17 mouse cellular contexts compared by ENCODE assay signal in the genomic region with DNA sequence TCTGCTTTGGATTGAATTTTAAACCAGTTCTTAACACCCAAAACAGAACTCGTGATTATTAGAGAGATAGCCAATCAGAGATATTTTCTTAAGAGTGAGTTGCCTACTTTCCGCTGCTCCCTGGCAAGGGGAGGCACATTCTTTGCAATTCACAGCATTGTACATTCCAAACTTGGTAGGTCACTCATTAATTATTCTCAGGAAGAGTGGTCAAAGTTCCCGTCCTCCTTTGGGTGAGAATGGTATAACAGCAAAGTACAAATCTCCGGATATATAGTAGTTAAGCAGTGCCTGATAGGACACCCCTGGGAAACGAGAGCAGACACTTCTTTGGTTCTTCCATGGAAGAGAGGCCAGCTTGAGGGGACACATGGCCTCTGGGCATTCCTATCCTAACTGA.
DNase-seq lines count a peak whose midpoint lies in the region; ATAC-seq and TF ChIP-seq lines count a peak whose summit lies in the region.
"Had no signal": no experiment of that assay in that cellular context is flagged by ENCODE, and none has a peak within 500 bp of the region (broad histone marks: within the 10 kb centered on the region; RNA-seq: fewer than 3 reads in every experiment).

No protein-coding gene starts in this region.

- no peak for TF ChIP-seq CTCF in kidney, adult 2 months (conservative IDR thresholded peaks at IDR 0.05; ENCODE audit: insufficient read depth, insufficient read length, low read depth, low read length)
- no peak for TF ChIP-seq CTCF in gastrocnemius, adult 2 months (IDR thresholded peaks at IDR 0.05)
- no peak for TF ChIP-seq CTCF in thymus, adult 2 months (IDR thresholded peaks at IDR 0.05; ENCODE audit: borderline replicate concordance, control insufficient read depth, extremely low read depth, insufficient read depth, low read length, poor library complexity)

- no peak for TF ChIP-seq POLR2A in kidney, adult 2 months (IDR thresholded peaks at IDR 0.05; ENCODE audit: low read depth, low read length)
- no peak for TF ChIP-seq POLR2A in thymus, adult 2 months (IDR thresholded peaks at IDR 0.05; ENCODE audit: control insufficient read depth, extremely low read depth, insufficient read depth, low read length, poor library complexity)

- WGBS in kidney, adult 2 months = 18% methylated on average over 5 of the region's 5 CpGs
- WGBS in thymus, adult 2 months = 72% methylated on average over 5 of the region's 5 CpGs

- peaks cover 22% of the 10 kb centered on the region for H3K4me1 ChIP-seq in kidney, adult 2 months (ENCODE audit: control insufficient read depth, insufficient read depth, low read length)
- H3K4me1 ChIP-seq in thymus, adult 2 months (replicated peaks; ENCODE audit: control insufficient read depth, insufficient read depth, low read length) = no peaks in the 10 kb centered on the region
- H3K4me1 ChIP-seq: forebrain, embryonic 15.5 days had no signal

- peak; percentile 12 to 19 for DNase-seq in lung, adult 18-20 months
- DNase-seq in lung, postnatal 10 days = no peak
- DNase-seq in kidney, adult 2 months = peak; percentile 93
- DNase-seq in kidney, postnatal 36 days = peak; percentile 56 to 86
- no peak for DNase-seq in gastrocnemius, adult 2 months
- no peak for DNase-seq in thymus, adult 2 months
- DNase-seq: cerebellum, postnatal 25 days; heart, adult 18-20 months; heart, postnatal 14 days; liver; right cerebral cortex, postnatal 14 days had no signal

- intact Hi-C loops in gastrocnemius, adult 2 months (cut with DNase I) = loop anchor here (10.0 kb wide), 1 partner anchor 1660 kb away; no protein-coding TSS in a partner anchor

- no peak overlapping the region for H3K4me3 ChIP-seq in kidney, adult 2 months (ENCODE audit: insufficient read depth, low read depth, low read length)
- H3K4me3 ChIP-seq in gastrocnemius, adult 2 months = no peak overlapping the region
- no peak overlapping the region for H3K4me3 ChIP-seq in thymus, adult 2 months (ENCODE audit: control insufficient read depth, insufficient read depth, low read length)
- H3K4me3 ChIP-seq: forebrain, embryonic 15.5 days; layer of hippocampus, adult 2 months had no signal

- H3K36me3 ChIP-seq in kidney, adult 2 months (ENCODE audit: control insufficient read depth, insufficient read depth, low read length) = no peaks in the 10 kb centered on the region
- H3K36me3 ChIP-seq in thymus, adult 2 months (ENCODE audit: control insufficient read depth, insufficient read depth, low read length) = no peaks in the 10 kb centered on the region
- H3K36me3 ChIP-seq: forebrain, embryonic 15.5 days; G1E had no signal

- peak overlapping the region; percentile 89 for H3K27ac ChIP-seq in kidney, adult 2 months (ENCODE audit: insufficient read depth, low read depth, low read length)
- no peak overlapping the region for H3K27ac ChIP-seq in gastrocnemius, adult 2 months
- H3K27ac ChIP-seq in thymus, adult 2 months (ENCODE audit: control insufficient read depth, insufficient read depth, low read length) = no peak overlapping the region
- H3K27ac ChIP-seq: forebrain, embryonic 15.5 days; hindbrain, postnatal 0 days; layer of hippocampus, adult 2 months had no signal

- no peak for ATAC-seq in cerebellum, adult (ENCODE audit: insufficient number of reproducible peaks, low FRiP score, low TSS enrichment)
- ATAC-seq: forebrain, embryonic 15.5 days; hindbrain, postnatal 0 days; midbrain, embryonic 16.5 days had no signal

- H3K27me3 ChIP-seq in kidney, adult 2 months (replicated peaks; ENCODE audit: control insufficient read depth, insufficient read depth, low read length) = no peaks in the 10 kb centered on the region
- H3K27me3 ChIP-seq in thymus, adult 2 months (ENCODE audit: control insufficient read depth, insufficient read depth, low read length) = no peaks in the 10 kb centered on the region
- H3K27me3 ChIP-seq: forebrain, embryonic 15.5 days had no signal

Comparison
In these comparisons a context has a peak if more than half of its experiments do, and no peak if none do; other contexts are left out.
1. DNase-seq: peak in lung, adult 18-20 months (2 of 2), kidney, adult 2 months (single experiment) and kidney, postnatal 36 days (2 of 2); none in lung, postnatal 10 days (single experiment), gastrocnemius, adult 2 months (single experiment) and thymus, adult 2 months (single experiment).